Mouse (Mus musculus): ENCODE data around the gene Fyn.

Gene Fyn

DNA sequence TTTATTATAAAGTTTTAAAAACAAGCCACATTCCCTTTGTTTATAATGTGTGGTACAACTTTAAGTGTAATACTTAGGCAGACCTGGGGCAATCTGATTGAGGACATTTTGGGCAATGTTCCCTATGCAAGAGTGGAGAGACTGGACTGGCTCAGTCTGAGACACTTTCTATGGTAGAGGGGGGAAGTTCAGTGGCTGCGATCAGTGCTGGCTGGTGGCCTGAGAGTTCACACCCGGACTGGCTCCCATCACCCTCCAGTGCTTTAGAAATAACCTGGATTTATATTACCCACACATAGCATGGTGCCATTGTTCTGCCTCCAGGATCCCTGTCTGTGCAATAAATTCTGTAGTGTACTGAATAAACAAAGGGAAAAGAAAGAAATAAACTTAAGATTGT is 243.5 kb downstream of the Fyn start:
- DNase-seq (ENCODE audit: low read depth, low spot score): no peak

DNA sequence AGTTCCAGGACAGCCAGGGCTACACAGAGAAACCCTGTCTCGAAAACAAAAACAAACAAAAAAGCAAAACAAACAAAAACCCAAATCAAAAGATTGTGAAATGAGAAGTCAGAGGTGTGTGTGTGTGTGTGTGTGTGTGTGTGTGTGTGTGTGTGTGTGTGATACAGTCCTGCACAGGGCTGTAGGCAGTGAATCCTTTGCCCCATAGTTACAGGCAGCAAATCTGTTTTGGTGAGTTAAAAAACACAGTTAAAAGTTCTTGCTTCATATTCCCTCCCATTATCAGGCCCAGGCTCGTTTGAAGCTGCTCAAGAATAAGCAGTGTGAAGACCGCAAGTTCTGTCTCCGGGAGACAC is 244.0 kb downstream of the Fyn start, which contains the start of gene Traf3ip2:
TSS of gene Traf3ip2 (plus strand) at position 302 of the 356 bp plus-strand sequence.
- no peak for DNase-seq (ENCODE audit: low read depth, low spot score)

DNA sequence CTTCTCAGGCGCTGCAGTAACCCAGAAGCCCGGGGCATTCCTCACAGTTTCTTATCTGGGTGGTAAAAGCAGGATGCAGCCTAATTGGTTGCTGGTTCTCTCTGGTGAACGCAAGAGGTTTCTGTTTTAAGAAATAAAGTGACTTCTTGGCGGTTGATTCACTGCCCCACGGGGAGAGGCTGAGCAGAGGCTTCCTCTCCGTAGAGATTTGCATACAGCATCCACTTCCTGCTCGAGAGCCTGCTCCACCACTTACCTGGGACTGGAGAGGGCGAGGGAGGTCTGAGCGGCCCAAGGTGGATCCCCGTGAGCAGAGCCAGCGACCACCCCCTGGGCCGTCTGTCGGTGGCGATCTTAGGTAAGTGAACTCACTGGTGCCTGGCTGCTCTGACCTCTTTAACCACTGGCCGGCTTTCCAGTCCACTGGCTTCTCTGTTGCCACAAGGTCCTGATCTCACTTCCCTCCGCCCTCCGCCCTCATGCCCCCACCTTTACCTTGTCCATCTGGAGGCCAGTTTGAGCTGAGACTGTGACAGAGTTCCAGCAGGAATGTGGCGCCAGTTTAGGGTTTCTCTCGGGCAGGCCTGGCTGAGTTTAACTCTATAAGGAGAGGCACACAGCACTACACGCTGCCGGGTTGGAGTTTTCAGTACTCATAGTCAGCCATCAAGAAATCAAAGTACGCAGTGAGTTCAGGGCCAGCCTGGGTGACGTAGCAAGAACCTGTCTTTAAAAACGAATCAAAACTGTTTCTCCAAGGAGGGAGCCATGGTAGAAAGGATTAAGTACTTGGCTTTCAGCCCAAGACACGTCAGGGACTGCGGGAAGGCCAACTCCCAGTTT is 244.6 kb downstream of the Fyn start:
- no peak for DNase-seq (ENCODE audit: low read depth, low spot score)

DNA sequence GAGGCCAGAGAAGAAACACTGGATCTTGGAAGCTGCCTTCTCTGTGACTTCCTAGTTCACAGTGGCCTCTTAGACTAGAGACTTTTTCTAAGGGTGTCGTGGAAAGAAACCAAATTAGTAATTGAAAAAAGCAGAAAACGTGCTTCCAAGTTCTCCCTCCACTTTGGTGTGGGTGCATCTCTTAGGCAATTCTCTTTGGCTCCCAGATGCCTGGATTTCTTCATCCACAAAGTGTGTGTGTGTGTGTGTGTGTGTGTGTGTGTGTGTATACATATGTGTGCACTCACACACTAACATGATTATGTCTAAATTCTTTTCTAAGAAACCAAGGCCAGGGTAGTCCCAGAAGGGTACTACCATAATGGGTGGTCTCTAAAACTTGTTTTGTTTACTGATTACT is 245.3 kb downstream of the Fyn start:
- DNase-seq (ENCODE audit: low read depth, low spot score): no peak

DNA sequence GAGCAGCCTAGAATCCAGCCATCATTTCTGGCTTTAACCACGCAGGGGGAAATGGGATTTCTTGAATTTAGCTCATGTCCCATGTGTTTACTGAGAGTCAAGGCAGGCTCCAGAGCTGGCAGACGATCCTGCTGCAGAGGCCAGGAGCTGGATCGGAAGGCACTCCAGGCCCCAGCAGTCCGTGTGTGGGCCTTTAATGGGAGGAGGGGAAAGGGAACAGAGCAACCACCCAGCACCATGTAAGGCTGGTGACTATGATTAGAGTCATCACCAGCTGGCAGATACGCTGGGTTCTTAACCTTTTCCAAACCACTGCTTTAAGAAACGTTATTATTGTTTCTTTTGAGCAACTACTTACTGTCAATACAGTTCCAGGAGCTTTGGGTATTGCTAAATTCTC is 246.0 kb downstream of the Fyn start:
- no peak for DNase-seq (ENCODE audit: low read depth, low spot score)

Data from retina, postnatal 7 days (tissue).